Mouse (Mus musculus) liver, embryonic 16.5 days (tissue): ENCODE results near the gene Lrrc8a. TPM values are rescaled to one million over a fixed set of nuclear protein-coding genes. Genes with fewer than 3 reads are reported as not detected.
A peak's percentile ranks its signal among the peaks of the same experiment; 100 is the strongest.

ENCODE experiments used
- ATAC-seq: fragments of 200-750 bp; cut with Nextera tagmentation; 2 replicates; pipeline ENCODE4 v1.8.0; 2017; ENCODE audit warnings: low read depth, mild to moderate bottlenecking, moderate number of reproducible peaks, moderate library complexity
- H3K27ac ChIP-seq: fragments of 300-500 bp; sonication (generic); 2 replicates; pipeline ENCODE4 v1.5.1; 2014; ENCODE audit warnings: mild to moderate bottlenecking, low read length
- H3K27me3 ChIP-seq: fragments of 300-500 bp; sonication (generic); 2 replicates; pipeline ENCODE4 v1.6.1; 2014; ENCODE audit warnings: low read depth, low read length, mixed read lengths; ENCODE audit not compliant: control insufficient read depth, insufficient read depth
- H3K36me3 ChIP-seq: fragments of 300-500 bp; sonication (generic); 2 replicates; pipeline ENCODE4 v1.6.1; 2014; ENCODE audit warnings: mild to moderate bottlenecking; ENCODE audit not compliant: control insufficient read depth, insufficient read depth
- H3K4me1 ChIP-seq: fragments of 300-500 bp; sonication (generic); 2 replicates; pipeline ENCODE4 v1.6.1; 2014; ENCODE audit warnings: low read depth, low read length, mixed read lengths; ENCODE audit not compliant: control insufficient read depth
- H3K4me2 ChIP-seq: fragments of 300-500 bp; sonication (generic); 2 replicates; pipeline ENCODE4 v1.6.1; 2014; ENCODE audit warnings: low read depth, low read length, mixed read lengths
- H3K4me3 ChIP-seq: fragments of 300-500 bp; sonication (generic); 2 replicates; pipeline ENCODE4 v1.5.1; 2014; ENCODE audit warnings: low read depth, mild to moderate bottlenecking, low read length
- H3K9ac ChIP-seq: fragments of 300-500 bp; sonication (generic); 2 replicates; pipeline ENCODE4 v1.6.1; 2014; ENCODE audit warnings: low read depth, low read length
- H3K9me3 ChIP-seq: fragments of 300-500 bp; sonication (generic); replicated peaks from 2 replicates; pipeline ENCODE4 v1.6.1; 2016; ENCODE audit warnings: low read length; ENCODE audit not compliant: control insufficient read depth
- WGBS: fragments of 180-500 bp; shearing (Covaris S2); extraction: QIAGEN DNeasy Blood & Tissue Kit; methylation state at CpG from one replicate; pipeline ENCODE4 v1.1.7; 2014; ENCODE audit not compliant: insufficient replicate concordance; 5-methylcytosine and 5-hydroxymethylcytosine counted together
- polyA plus RNA-seq: library from polyadenylated mRNA; unstranded; fragments of >200 nt; fragmentation: Nextera tagmentation; extraction: Ambion mirVana; gene quantifications from 2 replicates; pipeline ENCODE4 v1.2.1, GENCODE M21; 2015

Lrrc8a gene
- 11.2 and 11.9 TPM in 2 replicates for polyA plus RNA-seq

DNA sequence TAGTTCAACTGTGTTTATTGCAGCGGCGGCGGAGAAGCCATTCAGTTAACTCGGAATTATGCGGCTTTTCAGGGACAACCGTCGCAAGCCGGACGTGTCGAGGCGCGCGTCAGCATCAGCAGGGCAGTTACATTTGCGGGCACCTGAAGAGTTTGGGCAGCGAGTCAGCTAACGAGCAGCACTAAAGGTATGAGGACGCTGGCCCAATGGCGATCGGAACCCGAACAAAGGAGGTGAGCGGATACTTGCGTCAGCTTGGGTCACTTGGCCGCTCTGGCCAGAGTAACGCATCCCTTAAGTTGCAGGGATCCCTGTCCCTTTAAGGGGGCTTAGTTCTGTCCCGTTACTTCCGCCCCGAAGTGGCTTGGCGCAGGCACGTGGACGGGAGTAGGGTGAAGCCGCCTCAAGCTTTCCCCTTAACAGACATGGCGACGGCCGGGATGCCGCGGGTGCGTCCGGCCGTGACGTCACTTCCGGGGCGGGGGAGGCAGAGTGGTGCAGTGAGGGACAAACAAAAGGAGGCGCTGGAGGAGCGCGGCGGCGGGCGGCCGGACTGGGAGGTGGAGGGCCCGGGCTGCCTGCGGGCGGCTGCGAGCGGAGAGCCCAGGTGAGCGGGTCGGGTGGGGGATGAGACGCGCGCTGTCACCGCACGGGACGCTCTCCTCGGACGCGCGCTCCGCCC lies at the start of gene Lrrc8a:
Gene Lrrc8a (plus strand): TSS at position 517 of the 682 bp plus-strand sequence.
- under 1% methylated on average over 55 of the region's 67 CpGs for WGBS
- peak within 1 kb of the TSS; percentile 86 for H3K4me2 ChIP-seq
- H3K4me1 ChIP-seq, result peaks cover 33% of the 10 kb centered on the region
- H3K4me3 ChIP-seq, result peak within 1 kb of the TSS; percentile 94
- ATAC-seq, result peak; percentile 92
- no peaks in the 10 kb centered on the region for H3K27me3 ChIP-seq
- peaks cover 1% of the 10 kb centered on the region; the same call in 1 of the 2 replicates for H3K9me3 ChIP-seq
- peaks cover 10% of the 10 kb centered on the region for H3K36me3 ChIP-seq
- peak within 1 kb of the TSS; percentile 77 for H3K27ac ChIP-seq
- H3K9ac ChIP-seq, result peak within 1 kb of the TSS; percentile 95

- 69% methylated on average over 12 of the region's 12 CpGs for WGBS
- ATAC-seq, result no peak
- H3K9me3 ChIP-seq, result no peaks in the 10 kb centered on the region
- H3K27me3 ChIP-seq, result no peaks in the 10 kb centered on the region
- H3K4me1 ChIP-seq, result no peaks in the 10 kb centered on the region; the same call in 1 of the 2 replicates
- H3K27ac ChIP-seq, result no peak overlapping the region
- no peaks in the 10 kb centered on the region; the same call in none of the 2 replicates for H3K36me3 ChIP-seq
- no peak overlapping the region for H3K4me2 ChIP-seq
- no peak overlapping the region for H3K9ac ChIP-seq
- H3K4me3 ChIP-seq, result no peak overlapping the region
These were observed 45.5 kb upstream of the Lrrc8a start for GRCm38 (mm10) chr2:30191790-30192580.

DNA sequence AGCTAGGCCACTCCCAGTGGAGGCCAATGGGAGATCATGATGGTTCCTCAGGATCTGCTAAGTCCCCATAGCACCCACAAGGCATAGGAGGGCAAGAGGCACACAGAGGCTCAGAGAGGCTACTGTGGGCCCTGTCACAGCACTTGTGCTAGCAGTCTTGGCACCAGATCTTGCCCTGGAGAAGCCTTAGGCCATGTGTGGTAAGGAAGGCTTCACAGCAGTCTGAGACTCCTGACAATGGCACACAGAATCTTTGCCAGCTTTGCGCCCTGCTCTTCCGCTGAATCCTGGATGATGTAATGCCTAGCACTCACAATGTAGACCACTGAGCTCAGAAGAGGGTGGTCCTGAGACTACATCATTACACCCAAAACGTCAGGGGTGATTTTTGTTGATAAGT lies 42.9 kb upstream of the Lrrc8a start:
- no peak overlapping the region for H3K9ac ChIP-seq
- H3K4me2 ChIP-seq, result no peak overlapping the region
- no peak overlapping the region for H3K4me3 ChIP-seq
- no peak for ATAC-seq
- H3K4me1 ChIP-seq, result peaks cover 9% of the 10 kb centered on the region
- no peaks in the 10 kb centered on the region for H3K9me3 ChIP-seq
- 73% methylated on average over 3 of the region's 3 CpGs for WGBS
- no peaks in the 10 kb centered on the region for H3K27me3 ChIP-seq
- no peak overlapping the region for H3K27ac ChIP-seq
- H3K36me3 ChIP-seq, result no peaks in the 10 kb centered on the region; the same call in 1 of the 2 replicates

GRCm38 (mm10) chr2:30198021-30198420 lies 39.5 kb upstream of the Lrrc8a start:
- H3K27ac ChIP-seq, result peak overlapping the region; percentile 25; the same call in 1 of the 2 replicates
- H3K27me3 ChIP-seq, result no peaks in the 10 kb centered on the region
- H3K9ac ChIP-seq, result no peak overlapping the region
- H3K4me1 ChIP-seq, result peaks cover 10% of the 10 kb centered on the region
- H3K36me3 ChIP-seq, result no peaks in the 10 kb centered on the region
- no peak overlapping the region for H3K4me2 ChIP-seq
- 54% methylated on average over 4 of the region's 4 CpGs for WGBS
- no peaks in the 10 kb centered on the region for H3K9me3 ChIP-seq
- no peak for ATAC-seq
- H3K4me3 ChIP-seq, result no peak overlapping the region

- H3K36me3 ChIP-seq, result no peaks in the 10 kb centered on the region
- H3K4me3 ChIP-seq, result no peak overlapping the region
- H3K27me3 ChIP-seq, result no peaks in the 10 kb centered on the region
- no peaks in the 10 kb centered on the region for H3K9me3 ChIP-seq
- H3K9ac ChIP-seq, result no peak overlapping the region
- H3K27ac ChIP-seq, result peak overlapping the region; percentile 86
- 0 out of 2 replicates have a peak overlapping the region, but pooled peaks have one; percentile 14 for H3K4me2 ChIP-seq
- H3K4me1 ChIP-seq, result peaks cover 14% of the 10 kb centered on the region
- WGBS, result 33% methylated on average over 1 of the region's 1 CpGs
- ATAC-seq, result peak; percentile 77
These were observed 37.5 kb upstream of the Lrrc8a start for GRCm38 (mm10) chr2:30199984-30200383.

GRCm38 (mm10) chr2:30200388-30200925 lies 37.1 kb upstream of the Lrrc8a start:
- H3K27me3 ChIP-seq, result no peaks in the 10 kb centered on the region
- ATAC-seq, result peak; percentile 60
- no peak overlapping the region for H3K4me3 ChIP-seq
- H3K36me3 ChIP-seq, result no peaks in the 10 kb centered on the region
- 56% methylated on average over 5 of the region's 5 CpGs for WGBS
- no peak overlapping the region for H3K9ac ChIP-seq
- peak overlapping the region; percentile 81 for H3K27ac ChIP-seq
- H3K4me1 ChIP-seq, result peaks cover 14% of the 10 kb centered on the region
- H3K9me3 ChIP-seq, result no peaks in the 10 kb centered on the region
- H3K4me2 ChIP-seq, result no peak overlapping the region

DNA sequence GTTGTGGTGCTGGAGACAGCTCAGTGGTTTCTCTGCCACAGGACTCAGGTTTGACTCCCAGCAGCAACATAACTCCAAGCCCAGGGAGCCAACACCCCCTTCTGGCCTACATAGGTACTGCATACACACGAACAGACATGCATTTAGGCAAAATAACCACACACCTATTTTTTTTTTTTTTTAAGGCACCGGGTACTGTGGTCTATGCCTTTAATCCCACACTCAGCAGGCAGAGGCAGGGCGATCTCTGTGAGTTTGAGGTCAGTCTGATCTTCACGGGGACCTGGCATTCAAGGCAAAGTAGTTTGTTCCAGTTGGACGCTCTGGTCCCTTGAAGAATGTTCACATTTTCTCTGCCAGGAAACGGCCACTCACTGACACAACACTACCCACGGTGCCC lies 34.1 kb upstream of the Lrrc8a start:
- Histone ChIP-seq H3K27me3 (no peaks in the 10 kb centered on the region), H3K4me1 (peaks cover 19% of the 10 kb centered on the region), H3K27ac (no peak overlapping the region), H3K9ac (no peak overlapping the region), H3K4me3 (no peak overlapping the region), H3K36me3 (no peaks in the 10 kb centered on the region), H3K4me2 (no peak overlapping the region), H3K9me3 (no peaks in the 10 kb centered on the region)
- ATAC-seq, result no peak
- WGBS, result 61% methylated on average over 7 of the region's 7 CpGs

DNA sequence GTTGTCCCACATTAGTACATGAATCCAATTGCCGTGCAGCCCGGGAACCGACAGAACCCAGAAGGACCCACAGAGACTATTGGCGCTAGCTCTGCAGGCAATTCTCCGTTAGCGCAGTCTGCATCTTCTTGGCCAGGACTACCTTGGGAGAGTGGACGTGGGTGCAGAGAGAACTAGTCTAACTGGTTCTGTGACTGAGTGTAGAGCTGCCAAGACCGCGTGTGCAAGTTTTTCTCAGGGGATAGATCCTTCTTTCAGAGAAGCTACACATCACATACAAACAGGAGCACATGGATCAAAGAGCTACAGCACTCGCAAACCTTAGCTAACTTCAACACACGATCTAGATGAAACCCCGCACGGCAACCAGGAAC lies 32.3 kb upstream of the Lrrc8a start:
- under 1% methylated on average over 13 of the region's 13 CpGs for WGBS
- Histone ChIP-seq H3K27ac (peak overlapping the region; percentile 70), H3K36me3 (no peaks in the 10 kb centered on the region), H3K9ac (peak overlapping the region; percentile 76), H3K4me1 (peaks cover 13% of the 10 kb centered on the region), H3K9me3 (no peaks in the 10 kb centered on the region), H3K27me3 (no peaks in the 10 kb centered on the region), H3K4me3 (peak overlapping the region; percentile 84), H3K4me2 (peak overlapping the region; percentile 92)
- ATAC-seq, result no peak
